ENCODE assay signal across 20 mouse cellular contexts in genomic region chr2:144046916-144047315, GRCm38 (mm10). TPM values are rescaled to one million over a fixed set of nuclear protein-coding genes. Genes with fewer than 3 reads are reported as not detected.
DNase-seq lines count a peak whose midpoint lies in the region; ATAC-seq and TF ChIP-seq lines count a peak whose summit lies in the region.
"Had no signal": no experiment of that assay in that cellular context is flagged by ENCODE, and none has a peak within 500 bp of the region (broad histone marks: within the 10 kb centered on the region; RNA-seq: fewer than 3 reads in every experiment).

No protein-coding gene starts in this region.

- no peaks in the 10 kb centered on the region for H3K9me3 ChIP-seq in MEL (replicated peaks; ENCODE audit: insufficient read depth, low read length)
- H3K9me3 ChIP-seq in intestine, postnatal 0 days (ENCODE audit: control insufficient read depth), result peaks cover 6% of the 10 kb centered on the region; the same call in 1 of the 2 replicates
- H3K9me3 ChIP-seq: G1E had no signal

- no peak overlapping the region for H3K9ac ChIP-seq in MEL (ENCODE audit: control insufficient read depth, low read depth, low read length, poor library complexity, severe bottlenecking)
- H3K9ac ChIP-seq in intestine, postnatal 0 days (ENCODE audit: low read depth, low read length), result no peak overlapping the region
- H3K9ac ChIP-seq: hindbrain, embryonic 12.5 days; liver, embryonic 14.5 days; midbrain, embryonic 13.5 days; neural tube, embryonic 12.5 days had no signal

- H3K4me3 ChIP-seq in MEL (ENCODE audit: control insufficient read depth in 1 of 2, insufficient read depth in 1 of 2, low read depth in 2 of 2, low read length in 2 of 2), result no peak overlapping the region
- H3K4me3 ChIP-seq in intestine, postnatal 0 days (ENCODE audit: low read depth, low read length), result no peak overlapping the region
- H3K4me3 ChIP-seq: hindbrain, embryonic 12.5 days; midbrain, embryonic 13.5 days; neural tube, embryonic 12.5 days had no signal

- peaks cover 2% of the 10 kb centered on the region in 2 experiments; a peak in 1 of 4 replicates for H3K27me3 ChIP-seq in MEL (ENCODE audit: control insufficient read depth in 1 of 2, insufficient read depth in 2 of 2, low read length in 2 of 2)
- H3K27me3 ChIP-seq in intestine, postnatal 0 days (replicated peaks; ENCODE audit: control insufficient read depth, insufficient read depth, low read length), result no peaks in the 10 kb centered on the region
- H3K27me3 ChIP-seq: hindbrain, embryonic 12.5 days; midbrain, embryonic 13.5 days; neural tube, embryonic 12.5 days had no signal

- no peak for TF ChIP-seq EP300 in MEL (IDR thresholded peaks at IDR 0.05; ENCODE audit: low read depth in 1 of 2, low read length in 2 of 2)

- DNase-seq in layer of hippocampus, adult 9-11 months, result peak; percentile 17
- DNase-seq in layer of hippocampus, adult 8-10 months (ENCODE audit: low spot score in 2 of 2), result no peak
- peak; percentile 38 for DNase-seq in MEL (ENCODE audit: low read depth, low spot score)
- peak; percentile 7 for DNase-seq in lung, postnatal 10 days
- no peak for DNase-seq in layer of hippocampus, postnatal 25 days (ENCODE audit: extremely low spot score in 1 of 2, low spot score in 1 of 2)
- DNase-seq: cerebellum, adult 11-12 months; embryo, embryonic 11 days; gastrocnemius, postnatal 25 days; kidney, adult 2 months had no signal

- no peak overlapping the region for H3K27ac ChIP-seq in MEL (ENCODE audit: control insufficient read depth, low read depth, low read length)
- H3K27ac ChIP-seq in intestine, postnatal 0 days (ENCODE audit: low read depth, low read length), result no peak overlapping the region
- H3K27ac ChIP-seq: hindbrain, embryonic 12.5 days; liver, embryonic 14.5 days; midbrain, embryonic 13.5 days; neural tube, embryonic 12.5 days had no signal

- TF ChIP-seq CTCF in MEL (IDR thresholded peaks at IDR 0.05 in 2 of 3, conservative IDR thresholded peaks at IDR 0.05 in 1 of 3; ENCODE audit: control insufficient read depth in 1 of 3, insufficient read depth in 1 of 3, low read depth in 2 of 3, low read length in 3 of 3, poor library complexity in 1 of 3, severe bottlenecking in 1 of 3), result no peak
- no peak for TF ChIP-seq CTCF in intestine, postnatal 0 days (IDR thresholded peaks at IDR 0.05; ENCODE audit: low read depth)

- no peaks in the 10 kb centered on the region for H3K79me2 ChIP-seq in MEL (ENCODE audit: control insufficient read depth, insufficient read depth, low read length, poor library complexity)

- no peak for TF ChIP-seq RAD21 in MEL (IDR thresholded peaks at IDR 0.05; ENCODE audit: low read depth, low read length)

- WGBS in intestine, postnatal 0 days, result 62% methylated on average over 11 of the region's 11 CpGs

- no peaks in the 10 kb centered on the region for H3K4me1 ChIP-seq in MEL (ENCODE audit: control insufficient read depth in 1 of 2, insufficient read depth in 2 of 2, low read length in 2 of 2)
- no peaks in the 10 kb centered on the region for H3K4me1 ChIP-seq in intestine, postnatal 0 days (replicated peaks; ENCODE audit: control insufficient read depth, insufficient read depth, low read length)
- H3K4me1 ChIP-seq: hindbrain, embryonic 12.5 days; neural tube, embryonic 12.5 days had no signal

- no peak for TF ChIP-seq POLR2A in MEL (IDR thresholded peaks at IDR 0.05; ENCODE audit: control insufficient read depth in 1 of 2, insufficient read depth in 1 of 2, low read depth in 1 of 2, low read length in 2 of 2, poor library complexity in 1 of 2)

- no peaks in the 10 kb centered on the region for H3K36me3 ChIP-seq in MEL (ENCODE audit: control insufficient read depth in 1 of 2, insufficient read depth in 2 of 2, low read length in 2 of 2)
- no peaks in the 10 kb centered on the region for H3K36me3 ChIP-seq in intestine, postnatal 0 days (ENCODE audit: control insufficient read depth, insufficient read depth)
- H3K36me3 ChIP-seq: G1E; hindbrain, embryonic 12.5 days; neural tube, embryonic 12.5 days had no signal

- ATAC-seq in common myeloid progenitor, adult 5-6 weeks (replicated peaks; ENCODE audit: low read depth, poor library complexity, severe bottlenecking), result peak; percentile 89
- no peak for ATAC-seq in intestine, postnatal 0 days
- ATAC-seq: midbrain, embryonic 13.5 days had no signal

- no peak overlapping the region for H3K4me2 ChIP-seq in intestine, postnatal 0 days (replicated peaks; ENCODE audit: low read depth)
- H3K4me2 ChIP-seq: hindbrain, embryonic 12.5 days; midbrain, embryonic 13.5 days; neural tube, embryonic 12.5 days had no signal

TF ChIP-seq in MEL, 35 proteins besides CTCF, POLR2A, EP300 and RAD21:
- TF ChIP-seq TAL1 (IDR thresholded peaks at IDR 0.05; ENCODE audit: low read length), result no peak
- peak; percentile 47; the same call in 1 of the 2 replicates for TF ChIP-seq ELF1 (IDR thresholded peaks at IDR 0.05; ENCODE audit: low read depth, low read length)
- no peak for TF ChIP-seq GATA1 (IDR thresholded peaks at IDR 0.05; ENCODE audit: low read depth, low read length)
TF ChIP-seq in MEL: peak in this region for 1.

RNA-seq across cellular contexts. Expression of gene Banf2, which starts 14.1 kb away (rescaled TPM):
- not detected for total RNA-seq in layer of hippocampus, adult 8-10 months (2022)
- total RNA-seq in MEL (2012; rRNA removed), result not detected in 2 replicates
- not detected for polyA plus RNA-seq in MEL (2012; ENCODE audit: insufficient read depth in 1 of 2, insufficient read length in 2 of 2, low read depth in 1 of 2, low replicate concordance in 2 of 2, missing spikeins in 1 of 2)
- total RNA-seq in common myeloid progenitor, adult 5-6 weeks (2017), result not detected in 2 replicates
- not detected for total RNA-seq in layer of hippocampus, postnatal 25 days (2021)
- polyA plus RNA-seq in intestine, postnatal 0 days (2015; fragmentation: Nextera tagmentation; extraction: Ambion mirVana), result not detected in 2 replicates
- total RNA-seq: G1E; gastrocnemius, postnatal 25 days; layer of hippocampus, adult 18-20 months; left cerebral cortex, postnatal 10 days had no signal
- polyA plus RNA-seq: frontal cortex, adult 2 months; G1E; heart, embryonic 14.5 days; hindbrain, embryonic 12.5 days; kidney, adult 2 months; liver, embryonic 14.5 days; midbrain, embryonic 13.5 days; neural tube, embryonic 12.5 days had no signal

RNA-seq across cellular contexts. Expression of gene Rrbp1, which starts 35.9 kb away (rescaled TPM):
- total RNA-seq in layer of hippocampus, adult 8-10 months (2022), result 10 to 100 TPM; 46.6 to 98.4 (median 68.6) TPM
- 56.7 TPM in 2 replicates for total RNA-seq in MEL (2012; rRNA removed)
- 100 to 1,000 TPM; 127 to 128 TPM for polyA plus RNA-seq in MEL (2012; ENCODE audit: insufficient read depth in 1 of 2, insufficient read length in 2 of 2, low read depth in 1 of 2, low replicate concordance in 2 of 2, missing spikeins in 1 of 2)
- total RNA-seq in common myeloid progenitor, adult 5-6 weeks (2017), result 173 and 184 TPM in 2 replicates
- total RNA-seq in layer of hippocampus, postnatal 25 days (2021), result 10 to 100 TPM; 61.6 to 72.9 TPM
- 156 and 166 TPM in 2 replicates for polyA plus RNA-seq in intestine, postnatal 0 days (2015; fragmentation: Nextera tagmentation; extraction: Ambion mirVana)

Comparison
In these comparisons a context has a peak if more than half of its experiments do, and no peak if none do; other contexts are left out.
1. DNase-seq: peak in layer of hippocampus, adult 9-11 months (single experiment), MEL (single experiment) and lung, postnatal 10 days (single experiment); none in layer of hippocampus, adult 8-10 months (0 of 2) and layer of hippocampus, postnatal 25 days (0 of 2).